Mouse (Mus musculus) heart, embryonic 14.5 days (tissue): ENCODE data around the gene Dennd1a. TPM values are rescaled to one million over a fixed set of nuclear protein-coding genes. Genes with fewer than 3 reads are reported as not detected.

Source experiments
- ATAC-seq: fragments of 200-750 bp; cut with Nextera tagmentation; 2 replicates; pipeline ENCODE4 v1.8.0; 2017; ENCODE audit warnings: low read depth, moderate TSS enrichment; ENCODE audit not compliant: insufficient number of reproducible peaks, insufficient read depth, low FRiP score
- H3K27ac ChIP-seq, 2 experiments: fragments of 200-500 bp in 1 of 2; fragments of 300-500 bp in 1 of 2; sonication (generic) in 1 of 2; replicated peaks in 1 of 2; 2 replicates each; pipeline ENCODE4 v1.5.1; 2012 to 2014; ENCODE audit warnings: low read depth in 2 of 2, low read length in 2 of 2, control low read depth in 1 of 2, mild to moderate bottlenecking in 1 of 2, mixed read lengths in 1 of 2; ENCODE audit not compliant: control insufficient read depth in 1 of 2, insufficient read depth in 1 of 2
- H3K27me3 ChIP-seq: fragments of 300-500 bp; sonication (generic); 2 replicates; pipeline ENCODE4 v1.6.1; 2014; ENCODE audit warnings: mild to moderate bottlenecking, low read length, control low read depth; ENCODE audit not compliant: control insufficient read depth, insufficient read depth
- H3K36me3 ChIP-seq: fragments of 300-500 bp; sonication (generic); 2 replicates; pipeline ENCODE4 v1.6.1; 2014; ENCODE audit warnings: mild to moderate bottlenecking, control low read depth, low read length, mixed read lengths; ENCODE audit not compliant: control insufficient read depth, insufficient read depth
- H3K4me1 ChIP-seq, 2 experiments: fragments of 200-500 bp in 1 of 2; fragments of 300-500 bp in 1 of 2; sonication (generic) in 1 of 2; 2 replicates each; pipeline ENCODE4 v1.6.1; 2012 to 2014; ENCODE audit warnings: low read length in 2 of 2, control low read depth in 1 of 2, mixed read lengths in 1 of 2; ENCODE audit not compliant: control insufficient read depth in 2 of 2, insufficient read depth in 2 of 2
- H3K4me2 ChIP-seq: fragments of 300-500 bp; sonication (generic); 2 replicates; pipeline ENCODE4 v1.6.1; 2014; ENCODE audit warnings: mild to moderate bottlenecking, low read length
- H3K4me3 ChIP-seq, 2 experiments: fragments of 200-500 bp in 1 of 2; fragments of 300-500 bp in 1 of 2; sonication (generic) in 1 of 2; 2 replicates each; pipeline ENCODE4 v1.5.1; 2012 to 2014; ENCODE audit warnings: low read length in 2 of 2, mild to moderate bottlenecking in 2 of 2, control low read depth in 1 of 2, low read depth in 1 of 2, moderate library complexity in 1 of 2; ENCODE audit not compliant: control insufficient read depth in 1 of 2, insufficient read depth in 1 of 2
- H3K9ac ChIP-seq: fragments of 300-500 bp; sonication (generic); 2 replicates; pipeline ENCODE4 v1.6.1; 2014; ENCODE audit warnings: mild to moderate bottlenecking, low read length
- H3K9me3 ChIP-seq: fragments of 300-500 bp; sonication (generic); 2 replicates; pipeline ENCODE4 v1.6.1; 2016; ENCODE audit warnings: low read length, control low read depth; ENCODE audit not compliant: control insufficient read depth
- WGBS: fragments of 180-500 bp; shearing (Covaris S2); extraction: QIAGEN DNeasy Blood & Tissue Kit; methylation state at CpG from one replicate; pipeline ENCODE4 v1.1.7; 2014; 5-methylcytosine and 5-hydroxymethylcytosine counted together
- polyA plus RNA-seq: library from polyadenylated mRNA; unstranded; fragments of >200 nt; fragmentation: Nextera tagmentation; extraction: Ambion mirVana; gene quantifications from 2 replicates; pipeline ENCODE4 v1.2.1, GENCODE M21; 2014

Dennd1a gene
- polyA plus RNA-seq, 1 experiment from 2014 or later, result 12.1 TPM

DNA sequence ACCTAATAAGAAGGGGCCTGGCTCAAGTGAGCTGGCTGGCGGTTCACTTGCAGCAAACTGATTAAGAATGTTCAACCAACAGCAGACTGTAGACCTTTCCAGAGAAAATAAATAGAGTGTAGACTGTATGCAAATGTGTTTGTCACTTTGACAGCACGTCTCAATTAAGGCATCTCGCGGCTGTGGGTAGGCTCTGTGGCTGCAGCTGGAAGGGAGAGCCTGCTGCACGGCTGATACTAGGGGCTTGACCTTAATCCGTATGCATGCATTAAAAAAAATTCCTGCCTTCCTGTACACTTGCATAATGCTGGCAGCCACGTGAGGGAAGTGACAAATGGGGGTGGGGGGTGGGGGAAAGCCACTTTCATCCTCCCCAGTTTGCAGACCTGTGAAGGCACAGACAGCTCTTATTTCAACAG, 445.0 kb downstream of the Dennd1a start:
- Histone ChIP-seq H3K27me3 (no peaks in the 10 kb centered on the region), H3K9me3 (no peaks in the 10 kb centered on the region), H3K4me1 (peaks cover 8 to 19% of the 10 kb centered on the region in 2 experiments), H3K4me2 (no peak overlapping the region), H3K4me3 (no peak overlapping the region), H3K9ac (no peak overlapping the region), H3K27ac (no peak overlapping the region; a peak in 1 of 4 replicates), H3K36me3 (no peaks in the 10 kb centered on the region)
- 22% methylated on average over 7 of the region's 7 CpGs for WGBS
- ATAC-seq, result no peak

- Histone ChIP-seq H3K4me2 (no peak overlapping the region), H3K27me3 (no peaks in the 10 kb centered on the region), H3K9me3 (no peaks in the 10 kb centered on the region), H3K27ac (no peak overlapping the region), H3K4me1 (peaks cover 8 to 19% of the 10 kb centered on the region in 2 experiments), H3K36me3 (no peaks in the 10 kb centered on the region), H3K9ac (no peak overlapping the region), H3K4me3 (no peak overlapping the region)
- no peak for ATAC-seq
These were observed 447.3 kb downstream of the Dennd1a start for GRCm38 (mm10) chr2:37839922-37840321.

DNA sequence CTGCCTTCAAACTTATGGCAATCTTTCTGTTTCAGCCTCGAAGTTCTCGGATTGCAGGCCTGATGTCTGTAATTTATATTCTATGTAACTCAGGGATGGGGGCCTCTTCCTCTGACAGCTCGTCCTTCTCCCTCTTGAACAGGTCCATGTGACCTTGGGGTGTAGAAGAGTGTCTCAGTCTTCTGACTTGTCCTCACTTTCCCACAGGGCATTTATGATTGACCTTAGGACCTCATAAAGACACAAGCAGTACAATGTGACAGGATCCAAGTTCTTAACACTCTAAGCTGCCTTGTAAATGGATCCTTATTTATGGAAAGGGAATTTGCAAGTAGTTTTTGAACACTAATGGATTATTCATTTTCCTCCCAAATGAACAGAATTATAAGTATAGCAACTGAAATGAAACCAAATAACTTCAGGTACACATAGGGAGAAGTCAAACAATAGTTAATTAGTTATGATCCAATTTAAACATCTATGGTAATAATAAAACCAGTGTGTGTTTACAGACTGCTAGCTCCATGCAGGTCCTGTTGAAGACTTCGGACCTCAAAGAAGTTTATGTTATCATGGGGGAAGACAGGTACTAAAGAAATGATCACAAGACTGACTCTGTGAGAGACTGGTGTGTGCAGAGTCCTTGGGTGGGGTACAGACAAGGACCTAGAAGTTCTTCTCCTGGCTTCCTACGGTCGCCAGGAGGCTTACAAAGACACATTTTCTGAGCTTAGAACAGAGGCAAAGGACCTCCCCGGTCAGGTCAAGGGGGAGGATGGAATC, 448.8 kb downstream of the Dennd1a start:
- H3K9ac ChIP-seq, result no peak overlapping the region
- no peak for ATAC-seq
- H3K9me3 ChIP-seq, result no peaks in the 10 kb centered on the region
- no peak overlapping the region for H3K27ac ChIP-seq
- H3K27me3 ChIP-seq, result no peaks in the 10 kb centered on the region
- no peak overlapping the region for H3K4me2 ChIP-seq
- no peaks in the 10 kb centered on the region for H3K36me3 ChIP-seq
- 81% methylated on average over 7 of the region's 7 CpGs for WGBS
- H3K4me1 ChIP-seq, result peaks cover 8 to 16% of the 10 kb centered on the region in 2 experiments
- no peak overlapping the region for H3K4me3 ChIP-seq

GRCm38 (mm10) chr2:37837542-37837941, 449.6 kb downstream of the Dennd1a start:
- WGBS, result 90% methylated on average over 3 of the region's 3 CpGs

GRCm38 (mm10) chr2:37836926-37837325, 450.3 kb downstream of the Dennd1a start:
- WGBS, result 96% methylated on average over 3 of the region's 3 CpGs
- Histone ChIP-seq H3K36me3 (no peaks in the 10 kb centered on the region), H3K9ac (no peak overlapping the region), H3K4me3 (no peak overlapping the region), H3K27ac (no peak overlapping the region), H3K4me1 (peaks cover 2% of the 10 kb centered on the region in 2 experiments; a peak in 3 of 4 replicates), H3K4me2 (no peak overlapping the region), H3K9me3 (no peaks in the 10 kb centered on the region), H3K27me3 (no peaks in the 10 kb centered on the region)
- no peak for ATAC-seq

More at GRCm38 (mm10) chr2:37837542-37837941, 449.6 kb downstream of the Dennd1a start:
- H3K9me3 ChIP-seq, result no peaks in the 10 kb centered on the region
- no peak for ATAC-seq
- H3K27me3 ChIP-seq, result no peaks in the 10 kb centered on the region
- no peak overlapping the region for H3K27ac ChIP-seq
- H3K4me2 ChIP-seq, result no peak overlapping the region
- H3K4me1 ChIP-seq, result peaks cover 4 to 8% of the 10 kb centered on the region in 2 experiments
- H3K36me3 ChIP-seq, result no peaks in the 10 kb centered on the region
- no peak overlapping the region for H3K9ac ChIP-seq
- no peak overlapping the region for H3K4me3 ChIP-seq

- no peak overlapping the region for H3K27ac ChIP-seq
These were observed 454.9 kb downstream of the Dennd1a start for GRCm38 (mm10) chr2:37832253-37832652.

GRCm38 (mm10) chr2:37829758-37830275, 457.4 kb downstream of the Dennd1a start:
- Histone ChIP-seq H3K4me1 (peaks cover 14 to 18% of the 10 kb centered on the region in 2 experiments), H3K4me3 (no peak overlapping the region), H3K9me3 (no peaks in the 10 kb centered on the region), H3K27ac (no peak overlapping the region; a peak in 1 of 4 replicates), H3K27me3 (no peaks in the 10 kb centered on the region), H3K36me3 (no peaks in the 10 kb centered on the region), H3K9ac (no peak overlapping the region), H3K4me2 (no peak overlapping the region)
- WGBS, result 32% methylated on average over 9 of the region's 9 CpGs
- peak; percentile 26; the same call in 1 of the 2 replicates for ATAC-seq

More at GRCm38 (mm10) chr2:37832253-37832652, 454.9 kb downstream of the Dennd1a start:
- Histone ChIP-seq H3K27me3 (no peaks in the 10 kb centered on the region), H3K4me1 (peaks cover 14 to 18% of the 10 kb centered on the region in 2 experiments), H3K4me2 (no peak overlapping the region), H3K4me3 (no peak overlapping the region), H3K36me3 (no peaks in the 10 kb centered on the region), H3K9ac (no peak overlapping the region), H3K9me3 (no peaks in the 10 kb centered on the region)
- no peak for ATAC-seq
- 54% methylated on average over 10 of the region's 10 CpGs for WGBS
